Mouse (Mus musculus): ENCODE measurements around the gene Gtf3c1. TPM values are rescaled to one million over a fixed set of nuclear protein-coding genes. Genes with fewer than 3 reads are reported as not detected.

Gtf3c1 gene
- polyA plus RNA-seq, 1 experiment from 2014 or later: 24.0 TPM

DNA sequence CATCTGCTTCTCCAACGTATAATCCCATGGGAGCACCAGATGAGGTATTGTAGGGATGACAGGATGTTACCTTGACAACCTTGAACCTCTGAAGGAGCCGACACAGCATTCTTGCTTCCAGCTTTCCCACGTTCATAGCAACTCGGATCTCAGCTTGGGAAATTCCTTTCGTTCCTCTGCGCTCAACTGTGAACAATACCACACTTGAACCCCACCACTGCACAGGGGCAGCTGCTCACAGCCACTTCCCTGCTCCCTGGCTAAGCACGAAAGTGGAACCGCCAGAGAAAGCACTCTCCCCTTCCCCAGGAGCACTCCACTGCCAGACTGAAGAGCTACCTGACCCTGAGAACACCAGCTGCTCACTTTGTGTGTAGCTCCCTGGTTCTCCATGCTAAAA is 28.8 kb downstream of the Gtf3c1 start:
- H3K9ac ChIP-seq (ENCODE audit: low read length): no peak overlapping the region
- no peak overlapping the region for H3K4me3 ChIP-seq (replicated peaks; ENCODE audit: low read length)
- no peaks in the 10 kb centered on the region for H3K4me1 ChIP-seq (ENCODE audit: control insufficient read depth, insufficient read depth, low read length)
- WGBS: 82% methylated on average over 8 of the region's 8 CpGs
- H3K27me3 ChIP-seq (ENCODE audit: control insufficient read depth, insufficient read depth, low read length): no peaks in the 10 kb centered on the region
- ATAC-seq (ENCODE audit: insufficient read depth, low FRiP score): no peak
- no peak overlapping the region for H3K27ac ChIP-seq (ENCODE audit: low read length)
- H3K9me3 ChIP-seq (replicated peaks; ENCODE audit: control insufficient read depth, low read length): no peaks in the 10 kb centered on the region
- H3K4me2 ChIP-seq (ENCODE audit: low read depth, low read length): no peak overlapping the region
- peaks cover 53% of the 10 kb centered on the region for H3K36me3 ChIP-seq (ENCODE audit: control insufficient read depth, insufficient read depth, low read length)

DNA sequence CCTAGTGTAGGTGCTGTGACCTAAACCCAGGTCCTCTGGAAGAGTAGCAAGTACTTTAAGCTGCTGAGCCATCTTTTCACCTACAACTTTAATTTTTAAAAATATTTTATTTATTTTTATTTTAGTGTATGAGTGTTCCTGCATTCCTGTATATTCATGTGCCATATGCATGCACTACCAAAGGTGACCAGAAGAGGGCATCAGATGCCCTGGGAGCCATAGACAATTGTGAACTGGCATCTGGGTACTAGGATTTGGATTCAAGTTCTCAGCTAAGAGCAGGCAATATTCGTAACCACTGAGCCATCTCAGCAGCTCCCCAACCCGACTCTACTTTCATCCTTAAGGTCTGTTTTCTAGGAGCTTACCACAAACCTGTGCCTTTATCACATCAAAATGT is 32.7 kb downstream of the Gtf3c1 start:
- H3K27me3 ChIP-seq (ENCODE audit: control insufficient read depth, insufficient read depth, low read length): no peaks in the 10 kb centered on the region
- no peak overlapping the region for H3K4me3 ChIP-seq (replicated peaks; ENCODE audit: low read length)
- no peak for ATAC-seq (ENCODE audit: insufficient read depth, low FRiP score)
- no peak overlapping the region for H3K4me2 ChIP-seq (ENCODE audit: low read depth, low read length)
- H3K9me3 ChIP-seq (replicated peaks; ENCODE audit: control insufficient read depth, low read length): no peaks in the 10 kb centered on the region
- no peak overlapping the region for H3K9ac ChIP-seq (ENCODE audit: low read length)
- 87% methylated on average over 2 of the region's 2 CpGs for WGBS
- no peak overlapping the region for H3K27ac ChIP-seq (ENCODE audit: low read length)
- H3K36me3 ChIP-seq (ENCODE audit: control insufficient read depth, insufficient read depth, low read length): peaks cover 55% of the 10 kb centered on the region
- no peaks in the 10 kb centered on the region for H3K4me1 ChIP-seq (ENCODE audit: control insufficient read depth, insufficient read depth, low read length)

GRCm38 (mm10) chr7:125671396-125671795 is 36.2 kb downstream of the Gtf3c1 start:
- H3K9me3 ChIP-seq (replicated peaks; ENCODE audit: control insufficient read depth, low read length): no peaks in the 10 kb centered on the region
- H3K4me2 ChIP-seq (ENCODE audit: low read depth, low read length): no peak overlapping the region
- H3K27me3 ChIP-seq (ENCODE audit: control insufficient read depth, insufficient read depth, low read length): no peaks in the 10 kb centered on the region
- no peak overlapping the region for H3K27ac ChIP-seq (ENCODE audit: low read length)
- H3K4me1 ChIP-seq (ENCODE audit: control insufficient read depth, insufficient read depth, low read length): no peaks in the 10 kb centered on the region
- no peak overlapping the region for H3K9ac ChIP-seq (ENCODE audit: low read length)
- H3K4me3 ChIP-seq (replicated peaks; ENCODE audit: low read length): no peak overlapping the region
- WGBS: 78% methylated on average over 8 of the region's 8 CpGs
- no peak for ATAC-seq (ENCODE audit: insufficient read depth, low FRiP score)
- H3K36me3 ChIP-seq (ENCODE audit: control insufficient read depth, insufficient read depth, low read length): peaks cover 58% of the 10 kb centered on the region

GRCm38 (mm10) chr7:125670865-125671264 is 36.7 kb downstream of the Gtf3c1 start:
- Histone ChIP-seq H3K4me3 (replicated peaks; ENCODE audit: low read length) (no peak overlapping the region), H3K36me3 (ENCODE audit: control insufficient read depth, insufficient read depth, low read length) (peaks cover 53% of the 10 kb centered on the region), H3K4me2 (ENCODE audit: low read depth, low read length) (no peak overlapping the region), H3K9me3 (replicated peaks; ENCODE audit: control insufficient read depth, low read length) (no peaks in the 10 kb centered on the region), H3K4me1 (ENCODE audit: control insufficient read depth, insufficient read depth, low read length) (no peaks in the 10 kb centered on the region), H3K27me3 (ENCODE audit: control insufficient read depth, insufficient read depth, low read length) (no peaks in the 10 kb centered on the region), H3K27ac (ENCODE audit: low read length) (no peak overlapping the region), H3K9ac (ENCODE audit: low read length) (no peak overlapping the region)
- 87% methylated on average over 6 of the region's 6 CpGs for WGBS
- no peak for ATAC-seq (ENCODE audit: insufficient read depth, low FRiP score)

GRCm38 (mm10) chr7:125663654-125664053 is 43.9 kb downstream of the Gtf3c1 start:
- H3K9ac ChIP-seq (ENCODE audit: low read length): no peak overlapping the region
- no peak overlapping the region for H3K4me2 ChIP-seq (ENCODE audit: low read depth, low read length)
- H3K9me3 ChIP-seq (replicated peaks; ENCODE audit: control insufficient read depth, low read length): no peaks in the 10 kb centered on the region
- no peak overlapping the region for H3K4me3 ChIP-seq (replicated peaks; ENCODE audit: low read length)
- no peaks in the 10 kb centered on the region for H3K27me3 ChIP-seq (ENCODE audit: control insufficient read depth, insufficient read depth, low read length)
- peaks cover 29% of the 10 kb centered on the region for H3K36me3 ChIP-seq (ENCODE audit: control insufficient read depth, insufficient read depth, low read length)
- H3K4me1 ChIP-seq (ENCODE audit: control insufficient read depth, insufficient read depth, low read length): no peaks in the 10 kb centered on the region
- no peak overlapping the region for H3K27ac ChIP-seq (ENCODE audit: low read length)
- ATAC-seq (ENCODE audit: insufficient read depth, low FRiP score): no peak
- 73% methylated on average over 3 of the region's 3 CpGs for WGBS

GRCm38 (mm10) chr7:125657511-125657910 is 50.1 kb downstream of the Gtf3c1 start:
- 87% methylated on average over 6 of the region's 6 CpGs for WGBS
- H3K36me3 ChIP-seq (ENCODE audit: control insufficient read depth, insufficient read depth, low read length): peaks cover 28% of the 10 kb centered on the region
- no peak for ATAC-seq (ENCODE audit: insufficient read depth, low FRiP score)

GRCm38 (mm10) chr7:125649013-125649412 is 58.6 kb downstream of the Gtf3c1 start:
- Histone ChIP-seq H3K36me3 (ENCODE audit: control insufficient read depth, insufficient read depth, low read length) (peaks cover 40% of the 10 kb centered on the region), H3K27me3 (ENCODE audit: control insufficient read depth, insufficient read depth, low read length) (no peaks in the 10 kb centered on the region), H3K27ac (ENCODE audit: low read length) (no peak overlapping the region), H3K4me1 (ENCODE audit: control insufficient read depth, insufficient read depth, low read length) (no peaks in the 10 kb centered on the region), H3K4me3 (replicated peaks; ENCODE audit: low read length) (no peak overlapping the region), H3K4me2 (ENCODE audit: low read depth, low read length) (no peak overlapping the region), H3K9ac (ENCODE audit: low read length) (no peak overlapping the region), H3K9me3 (replicated peaks; ENCODE audit: control insufficient read depth, low read length) (no peaks in the 10 kb centered on the region)
- 83% methylated on average over 1 of the region's 1 CpGs for WGBS
- no peak for ATAC-seq (ENCODE audit: insufficient read depth, low FRiP score)

More at GRCm38 (mm10) chr7:125657511-125657910, 50.1 kb downstream of the Gtf3c1 start:
- Histone ChIP-seq H3K27me3 (ENCODE audit: control insufficient read depth, insufficient read depth, low read length) (no peaks in the 10 kb centered on the region), H3K9ac (ENCODE audit: low read length) (no peak overlapping the region), H3K4me1 (ENCODE audit: control insufficient read depth, insufficient read depth, low read length) (no peaks in the 10 kb centered on the region), H3K4me3 (replicated peaks; ENCODE audit: low read length) (no peak overlapping the region), H3K27ac (ENCODE audit: low read length) (no peak overlapping the region), H3K9me3 (replicated peaks; ENCODE audit: control insufficient read depth, low read length) (no peaks in the 10 kb centered on the region), H3K4me2 (ENCODE audit: low read depth, low read length) (no peak overlapping the region)

- Histone ChIP-seq H3K36me3 (ENCODE audit: control insufficient read depth, insufficient read depth, low read length) (peaks cover 46% of the 10 kb centered on the region), H3K27ac (ENCODE audit: low read length) (no peak overlapping the region), H3K9me3 (replicated peaks; ENCODE audit: control insufficient read depth, low read length) (no peaks in the 10 kb centered on the region), H3K9ac (ENCODE audit: low read length) (no peak overlapping the region), H3K4me2 (ENCODE audit: low read depth, low read length) (no peak overlapping the region), H3K27me3 (ENCODE audit: control insufficient read depth, insufficient read depth, low read length) (no peaks in the 10 kb centered on the region), H3K4me1 (ENCODE audit: control insufficient read depth, insufficient read depth, low read length) (no peaks in the 10 kb centered on the region), H3K4me3 (replicated peaks; ENCODE audit: low read length) (no peak overlapping the region)
- 85% methylated on average over 7 of the region's 7 CpGs for WGBS
- no peak for ATAC-seq (ENCODE audit: insufficient read depth, low FRiP score)
Measured at GRCm38 (mm10) chr7:125645413-125645812, 62.2 kb downstream of the Gtf3c1 start.

GRCm38 (mm10) chr7:125643880-125644279 is 63.7 kb downstream of the Gtf3c1 start:
- no peak overlapping the region for H3K4me2 ChIP-seq (ENCODE audit: low read depth, low read length)
- H3K4me1 ChIP-seq (ENCODE audit: control insufficient read depth, insufficient read depth, low read length): no peaks in the 10 kb centered on the region
- H3K9me3 ChIP-seq (replicated peaks; ENCODE audit: control insufficient read depth, low read length): no peaks in the 10 kb centered on the region
- H3K4me3 ChIP-seq (replicated peaks; ENCODE audit: low read length): no peak overlapping the region
- H3K9ac ChIP-seq (ENCODE audit: low read length): no peak overlapping the region
- H3K36me3 ChIP-seq (ENCODE audit: control insufficient read depth, insufficient read depth, low read length): peaks cover 42% of the 10 kb centered on the region
- no peak overlapping the region for H3K27ac ChIP-seq (ENCODE audit: low read length)
- 78% methylated on average over 6 of the region's 6 CpGs for WGBS
- ATAC-seq (ENCODE audit: insufficient read depth, low FRiP score): no peak
- H3K27me3 ChIP-seq (ENCODE audit: control insufficient read depth, insufficient read depth, low read length): no peaks in the 10 kb centered on the region
